8 mouse cellular contexts compared by ENCODE assay signal in genomic region chr16:56075222-56076111, GRCm38 (mm10). TPM values are rescaled to one million over a fixed set of nuclear protein-coding genes. Genes with fewer than 3 reads are reported as not detected.
DNase-seq lines count a peak whose midpoint lies in the region; ATAC-seq lines count a peak whose summit lies in the region.

No protein-coding gene starts in this region.

- under 1% methylated on average over 54 of the region's 66 CpGs for WGBS in hindbrain, embryonic 14.5 days

- H3K27ac ChIP-seq in hindbrain, embryonic 14.5 days, result peak overlapping the region; percentile 94

- peak; percentile 79 for DNase-seq in T-cell, adult 2 months (ENCODE audit: low spot score)
- peak; percentile 86 to 89 for DNase-seq in cerebellum, postnatal 25 days
- DNase-seq in frontal cortex, postnatal 25 days (ENCODE audit: low spot score in 2 of 2), result peak; percentile 61 to 70
- DNase-seq in hindbrain, embryonic 14.5 days (ENCODE audit: low spot score), result peak; percentile 93
- peak; percentile 70 to 80 for DNase-seq in layer of hippocampus, postnatal 25 days (ENCODE audit: extremely low spot score in 1 of 2, low spot score in 1 of 2)
- peak; percentile 83 for DNase-seq in lung, postnatal 14 days
- peak; percentile 81 for DNase-seq in retina, adult 2 months (ENCODE audit: low read depth, low spot score)
- peak; percentile 88 for DNase-seq in thymus, postnatal 25 days

- peak overlapping the region; percentile 85 for H3K4me3 ChIP-seq in hindbrain, embryonic 14.5 days (replicated peaks; ENCODE audit: low read length)

- peak overlapping the region; percentile 72 for H3K4me2 ChIP-seq in hindbrain, embryonic 14.5 days (replicated peaks)

- H3K36me3 ChIP-seq in hindbrain, embryonic 14.5 days (replicated peaks; ENCODE audit: control insufficient read depth, insufficient read depth), result no peaks in the 10 kb centered on the region

- H3K9ac ChIP-seq in hindbrain, embryonic 14.5 days, result peak overlapping the region; percentile 84

- H3K27me3 ChIP-seq in hindbrain, embryonic 14.5 days (ENCODE audit: control insufficient read depth, insufficient read depth, low read length), result no peaks in the 10 kb centered on the region

- no peaks in the 10 kb centered on the region for H3K9me3 ChIP-seq in hindbrain, embryonic 14.5 days (ENCODE audit: control insufficient read depth, low read length)

- peak; percentile 94 for ATAC-seq in hindbrain, embryonic 14.5 days (ENCODE audit: low FRiP score)

- H3K4me1 ChIP-seq in hindbrain, embryonic 14.5 days (replicated peaks; ENCODE audit: control insufficient read depth, insufficient read depth, low read length), result peaks cover 12% of the 10 kb centered on the region

RNA-seq across cellular contexts. Expression of gene Senp7, which starts 27.3 kb away (rescaled TPM):
- 49.1 and 54.7 TPM in 2 replicates for polyA plus RNA-seq in hindbrain, embryonic 14.5 days (2014; fragmentation: Nextera tagmentation; extraction: Ambion mirVana)
- total RNA-seq in layer of hippocampus, postnatal 25 days (2021), result 10 to 100 TPM; 45.3 to 52.4 TPM

RNA-seq across cellular contexts. Expression of gene Trmt10c, which starts 37.8 kb away (rescaled TPM):
- polyA plus RNA-seq in hindbrain, embryonic 14.5 days (2014; fragmentation: Nextera tagmentation; extraction: Ambion mirVana), result 20.9 and 21.8 TPM in 2 replicates
- total RNA-seq in layer of hippocampus, postnatal 25 days (2021), result 10 to 100 TPM in 1 of 2 experiments, 1 to 10 TPM in 1; 10.0 to 10.3 TPM

RNA-seq across cellular contexts. Expression of gene Pcnp, which starts 45.9 kb away (rescaled TPM):
- 214 and 224 TPM in 2 replicates for polyA plus RNA-seq in hindbrain, embryonic 14.5 days (2014; fragmentation: Nextera tagmentation; extraction: Ambion mirVana)
- total RNA-seq in layer of hippocampus, postnatal 25 days (2021), result 100 to 1,000 TPM; 147 to 159 TPM

Comparison
In these comparisons a context has a peak if more than half of its experiments do, and no peak if none do; other contexts are left out.
1. Peak in every context shown above with its lines: DNase-seq, ATAC-seq, H3K4me3 ChIP-seq and H3K27ac ChIP-seq.